Mouse (Mus musculus): Measurements from ENCODE around the gene Gtf2e1.

Gene Gtf2e1

DNA sequence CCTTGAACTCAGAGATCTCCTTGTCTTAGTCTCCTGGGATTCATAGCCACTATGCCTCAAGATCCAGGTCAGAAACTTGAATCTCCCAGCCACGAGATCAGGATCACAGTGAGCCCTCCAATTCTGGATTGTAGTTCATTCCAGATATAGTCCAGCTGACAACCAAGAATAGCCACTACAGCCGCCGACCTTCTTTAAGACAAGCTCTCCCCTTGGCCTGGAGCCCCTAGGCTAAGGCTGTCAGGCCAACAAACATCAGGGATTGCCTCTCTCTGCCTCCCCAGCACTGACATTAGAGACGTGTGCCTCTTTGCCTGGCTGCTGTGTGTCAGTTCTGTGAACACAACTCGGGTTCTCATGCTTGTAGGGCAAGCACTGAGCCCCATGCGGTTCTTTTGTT lies 1.2 kb upstream of the Gtf2e1 start:
- no peak for DNase-seq

DNA sequence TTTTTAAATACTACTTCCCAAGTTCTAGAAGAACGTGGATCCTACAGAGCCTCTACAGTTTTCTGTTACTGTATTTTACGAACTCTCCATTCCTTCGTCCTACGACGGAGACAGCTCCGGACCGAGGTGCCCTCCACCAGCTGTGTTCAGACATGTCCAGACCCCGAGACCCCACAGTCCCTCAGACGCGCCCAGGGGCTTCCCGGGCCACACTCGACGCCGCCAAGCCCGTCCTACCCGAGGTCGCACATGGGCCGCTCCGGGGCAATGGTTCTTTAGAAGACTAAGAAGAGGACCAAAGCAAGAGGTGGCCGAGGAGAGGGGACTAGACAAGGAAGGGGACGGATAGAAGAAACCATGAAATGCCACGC lies 364 bp downstream of the Gtf2e1 start:
- no peak for DNase-seq

DNA sequence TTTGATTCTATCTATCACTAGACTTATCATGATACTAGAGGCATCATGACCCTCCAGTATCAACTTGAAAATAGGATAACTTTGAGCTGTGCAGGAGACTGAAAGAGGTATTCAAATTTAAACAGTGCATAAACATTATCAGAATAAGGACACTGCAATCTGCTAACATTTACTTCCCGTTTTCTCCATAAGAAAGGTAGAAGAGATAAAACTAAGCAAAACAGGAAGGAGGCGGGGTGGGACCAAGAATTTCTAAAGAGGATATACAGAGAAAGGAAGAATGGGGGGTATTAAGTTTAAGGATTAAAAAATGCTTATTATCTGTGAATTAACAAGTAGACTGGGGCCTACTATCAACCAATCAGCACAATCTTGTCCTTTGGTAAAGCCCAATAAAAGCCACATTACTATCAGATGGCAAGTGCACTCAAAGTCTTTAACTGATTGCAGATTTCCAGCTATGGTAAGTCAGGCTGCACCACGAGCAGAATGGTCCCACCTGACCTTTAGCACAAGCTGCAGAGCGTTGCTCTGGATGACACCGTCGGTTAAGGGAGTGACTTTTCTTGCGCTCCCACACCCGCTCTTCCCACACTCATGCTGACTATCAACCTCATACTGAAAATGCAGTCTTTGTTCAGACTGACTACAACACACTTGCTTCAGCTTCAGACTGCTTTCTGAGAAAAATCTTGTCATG lies 6.1 kb downstream of the Gtf2e1 start:
- DNase-seq: no peak

DNA sequence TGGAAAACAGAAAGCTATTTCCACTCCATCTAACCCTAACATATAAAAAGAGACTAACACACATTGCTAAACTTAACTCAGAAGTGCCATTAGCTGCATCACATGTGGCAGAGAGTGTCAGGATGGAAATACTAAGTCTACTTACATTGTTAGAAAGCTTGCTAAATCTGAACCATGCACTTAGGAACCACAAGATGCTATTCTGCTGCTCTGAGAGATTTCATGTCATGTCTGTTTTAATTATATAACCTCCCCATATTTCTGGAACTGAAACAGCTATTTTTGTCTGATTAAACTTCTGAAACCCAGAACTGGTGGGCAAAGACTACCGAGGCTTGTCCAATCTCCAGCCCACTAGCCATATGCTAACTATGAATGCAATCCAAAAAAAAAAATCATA lies 7.5 kb downstream of the Gtf2e1 start:
- DNase-seq: no peak

GRCm38 (mm10) chr16:37530170-37530569 lies 9.4 kb downstream of the Gtf2e1 start:
- no peak for DNase-seq

GRCm38 (mm10) chr16:37526688-37527223 lies 12.8 kb downstream of the Gtf2e1 start:
- DNase-seq: no peak

DNA sequence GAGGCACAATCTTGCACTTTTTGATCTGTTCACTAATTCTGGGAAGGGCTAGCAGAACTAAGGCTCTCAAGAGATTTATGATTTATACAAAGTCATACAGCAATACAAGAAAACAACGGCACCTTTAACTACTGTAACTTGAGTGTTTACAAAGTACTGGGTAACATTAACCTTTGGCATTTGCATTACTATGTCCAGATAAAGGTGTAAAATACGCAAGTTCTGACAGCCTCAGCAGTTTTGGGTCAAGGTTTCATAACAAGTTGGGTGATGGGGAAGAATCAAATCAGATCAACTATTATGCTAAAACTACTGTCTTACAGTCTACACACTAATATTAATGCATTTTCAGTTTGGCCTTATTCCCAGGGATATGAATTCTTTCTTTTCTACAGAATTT lies 14.5 kb downstream of the Gtf2e1 start:
- no peak for DNase-seq

DNA sequence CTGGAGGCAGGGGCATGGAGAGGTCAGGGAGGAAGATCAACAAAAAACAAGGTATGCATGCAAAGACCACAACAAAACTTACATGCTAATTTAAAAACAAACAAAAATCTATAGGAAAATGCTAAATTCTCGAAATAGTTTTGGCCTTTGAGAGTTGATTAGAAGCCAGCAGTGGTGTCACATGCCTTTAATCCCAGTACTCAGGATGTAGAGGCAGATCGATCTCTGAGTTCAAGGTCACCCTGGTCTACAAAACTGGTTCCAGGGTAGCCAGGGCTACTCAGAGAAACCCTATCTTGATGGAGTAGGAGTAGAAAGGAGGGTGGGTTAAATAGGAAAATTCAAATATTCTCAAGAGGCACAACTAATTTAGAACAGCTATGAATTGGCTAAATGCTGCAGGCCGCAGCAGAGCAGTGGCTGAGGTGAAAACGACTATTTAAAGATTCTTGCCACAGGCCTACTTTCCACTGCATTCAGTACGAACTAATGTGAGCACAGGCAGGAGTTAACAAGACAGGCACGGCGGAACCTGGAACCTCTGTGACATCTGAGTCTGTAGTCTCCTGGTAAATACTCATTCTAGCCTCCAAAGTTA lies 17.4 kb downstream of the Gtf2e1 start:
- DNase-seq: no peak

- DNase-seq: no peak
These were observed 19.2 kb downstream of the Gtf2e1 start for GRCm38 (mm10) chr16:37520190-37521040.

GRCm38 (mm10) chr16:37519721-37520120 lies 19.9 kb downstream of the Gtf2e1 start:
- DNase-seq: no peak

GRCm38 (mm10) chr16:37518662-37519061 lies 20.9 kb downstream of the Gtf2e1 start:
- no peak for DNase-seq

DNA sequence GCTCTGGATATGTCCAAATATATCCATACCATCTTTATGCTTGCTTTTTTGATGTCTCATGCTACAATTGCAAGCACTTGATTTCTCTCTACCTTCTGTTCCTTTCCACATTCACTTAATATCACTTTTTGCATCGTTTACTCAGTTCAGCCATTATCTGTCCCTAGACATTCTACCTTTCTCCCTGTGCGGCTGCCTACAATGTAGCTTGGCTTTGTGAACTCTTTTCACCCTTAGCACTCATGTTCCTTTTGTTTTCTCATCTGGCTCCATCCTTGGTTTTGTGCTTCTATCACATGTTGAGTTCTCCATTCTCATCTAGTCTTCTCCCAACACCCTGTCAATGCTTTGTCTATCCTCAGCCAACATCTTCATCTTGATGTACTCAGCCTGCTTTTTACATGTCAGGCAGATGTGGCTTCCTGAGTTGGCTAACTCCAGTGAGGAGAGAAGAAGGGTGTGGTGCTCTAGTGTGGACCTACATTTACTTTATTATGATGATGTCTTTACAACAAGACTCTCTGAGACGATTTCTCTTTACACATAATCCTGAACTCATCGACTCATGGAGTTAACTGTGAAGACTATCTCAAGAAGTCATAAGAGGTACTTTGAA lies 21.9 kb downstream of the Gtf2e1 start:
- no peak for DNase-seq

GRCm38 (mm10) chr16:37516376-37516993 lies 23.1 kb downstream of the Gtf2e1 start:
- no peak for DNase-seq

DNA sequence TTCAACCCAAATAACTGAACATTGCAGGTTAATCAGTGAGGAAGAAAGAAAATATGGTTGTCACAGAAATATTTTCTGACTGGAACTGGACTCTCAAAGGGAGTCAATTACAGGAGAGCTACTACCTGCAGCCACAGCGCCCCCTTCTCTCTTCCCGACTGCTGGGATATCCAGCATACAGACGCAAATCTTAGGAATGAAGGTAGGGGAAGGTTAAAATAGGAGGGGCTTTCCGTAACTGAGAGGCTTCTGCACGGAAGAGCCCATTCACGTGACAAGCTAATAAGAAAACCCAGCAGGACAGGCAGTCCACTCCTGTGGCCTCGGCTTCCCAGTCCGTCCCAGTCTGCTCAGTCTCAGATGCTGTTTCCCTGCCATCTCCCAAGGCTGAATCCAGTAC lies 24.9 kb downstream of the Gtf2e1 start:
- no peak for DNase-seq

DNA sequence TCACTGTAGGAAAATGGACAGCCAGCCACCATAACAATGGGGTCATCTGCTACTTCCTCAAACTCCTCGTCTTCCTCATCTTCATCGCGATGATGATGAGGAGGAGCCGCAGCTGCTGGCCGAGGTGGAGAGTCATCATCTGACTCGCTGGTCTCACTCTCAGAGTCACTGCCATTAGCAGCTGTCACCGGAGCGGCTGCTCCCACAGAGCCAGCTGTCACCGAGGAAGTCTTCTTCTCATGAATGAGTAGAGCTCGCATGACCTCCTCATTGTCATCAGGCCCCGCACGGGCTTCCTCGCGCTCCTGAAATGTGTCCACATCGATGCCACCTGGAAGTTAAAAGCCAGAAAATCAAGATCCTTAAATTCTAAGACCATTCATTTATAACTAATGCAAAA lies 28.1 kb downstream of the Gtf2e1 start:
- no peak for DNase-seq

GRCm38 (mm10) chr16:37506751-37507150 lies 32.8 kb downstream of the Gtf2e1 start:
- no peak for DNase-seq

- DNase-seq: no peak
These were observed 35.1 kb downstream of the Gtf2e1 start for GRCm38 (mm10) chr16:37504517-37504916.

GRCm38 (mm10) chr16:37498581-37498980 lies 41.0 kb downstream of the Gtf2e1 start:
- no peak for DNase-seq

GRCm38 (mm10) chr16:37495017-37495416 lies 44.6 kb downstream of the Gtf2e1 start:
- DNase-seq: no peak

DNA sequence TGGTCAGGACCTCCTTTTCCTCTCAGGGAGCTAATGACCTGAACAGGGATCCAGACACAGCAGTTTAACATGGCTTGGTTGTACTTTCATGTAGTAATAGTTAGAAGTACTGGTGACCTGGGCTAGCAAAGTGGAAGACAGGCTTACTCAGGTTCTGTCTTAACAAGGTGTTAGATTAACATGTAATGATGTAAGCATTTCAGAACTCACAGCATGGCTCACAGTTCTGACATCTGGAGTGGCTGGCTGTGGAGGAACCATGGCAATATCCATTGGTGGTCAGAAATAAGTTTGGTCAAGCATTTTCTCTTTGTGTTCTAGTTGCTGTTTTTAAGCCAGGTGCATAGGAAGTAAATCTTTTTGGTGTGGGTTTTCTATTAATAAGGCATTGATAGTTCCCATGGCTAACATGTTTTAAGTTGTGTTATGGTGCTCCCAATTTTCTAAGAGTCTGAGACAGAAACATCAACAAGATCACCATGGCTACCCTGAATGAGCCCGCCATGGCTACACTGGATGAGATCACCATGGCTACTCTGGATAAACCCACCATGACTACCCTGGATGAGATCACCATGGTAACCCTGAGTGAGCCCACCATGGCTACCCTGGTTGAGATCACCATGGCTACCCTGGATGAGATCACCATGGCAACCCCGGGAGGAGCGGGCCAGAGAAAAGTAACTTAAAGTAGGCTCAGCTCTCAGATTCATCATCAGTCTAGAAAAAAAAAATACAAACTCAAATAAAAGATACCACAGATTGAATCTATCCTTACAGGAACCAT lies 52.6 kb downstream of the Gtf2e1 start:
- peak; percentile 77 for DNase-seq

DNA sequence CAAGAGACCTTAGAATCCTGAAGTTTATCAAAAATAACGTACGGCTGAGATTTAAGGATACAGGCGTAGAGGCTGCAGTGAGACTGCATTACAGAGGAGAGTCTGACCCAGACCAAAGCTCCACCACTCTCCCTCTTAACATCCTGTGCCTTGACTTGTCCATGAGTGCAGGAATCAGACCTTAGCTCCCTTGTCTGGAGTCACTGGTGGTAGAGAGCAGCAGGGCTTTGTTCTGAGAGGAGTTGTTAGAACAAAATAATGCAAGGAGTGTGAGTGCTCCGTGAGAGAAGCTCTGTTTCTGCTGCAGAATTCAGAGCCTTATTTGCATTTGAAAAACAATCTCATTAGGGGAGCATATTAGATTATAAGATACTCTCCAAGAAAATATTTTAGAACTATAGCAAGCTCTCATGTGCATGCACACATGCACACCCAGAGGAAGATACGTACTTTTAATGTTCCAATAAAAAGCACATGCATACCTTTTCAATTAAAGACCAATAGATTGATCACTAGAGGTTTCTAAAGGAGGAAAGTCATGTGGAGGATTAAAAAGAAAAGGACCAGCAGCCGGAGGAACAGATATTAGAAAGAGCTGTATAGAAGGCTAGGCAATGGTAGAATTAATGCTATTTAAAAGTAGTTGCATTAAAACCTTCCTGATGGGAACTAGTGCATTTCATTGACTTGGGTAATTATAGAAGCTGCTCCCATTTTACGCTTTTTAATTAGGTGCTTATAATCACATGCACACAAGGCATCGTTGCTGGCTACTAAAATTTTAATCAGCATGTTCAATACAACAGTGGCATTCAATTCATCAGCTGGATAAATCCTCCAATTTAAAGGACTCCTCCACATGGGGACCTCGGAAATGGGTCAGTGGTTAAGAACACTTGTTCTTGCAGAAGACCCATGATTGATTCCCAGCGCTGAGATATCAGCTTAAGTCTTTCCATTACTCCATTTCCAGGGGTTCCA lies 61.0 kb downstream of the Gtf2e1 start:
- DNase-seq: no peak

All from embryo, embryonic 11 days (tissue).